Mouse (Mus musculus): Measurements from ENCODE around the gene Olfr705.
"Not testable (repeated sequence)": the region's sequence is repeated elsewhere in the genome, so short reads cannot be mapped to it uniquely, and the experiment has no call there.

GRCm38 (mm10) chr7:106901141-106901540, 24.4 kb upstream of the Olfr705 start, which contains the start of gene Olfr707:
- not testable (repeated sequence) for TF ChIP-seq CTCF (IDR thresholded peaks at IDR 0.05; ENCODE audit: borderline replicate concordance, extremely low read depth, insufficient read depth, insufficient read length); POLR2A (IDR thresholded peaks at IDR 0.05; ENCODE audit: borderline replicate concordance, extremely low read depth, insufficient read depth, insufficient read length, poor library complexity, severe bottlenecking)
